Mouse (Mus musculus): ENCODE results near the gene Cx3cr1.
A peak's percentile ranks its signal among the peaks of the same experiment; 100 is the strongest.

- TF ChIP-seq CTCF (IDR thresholded peaks at IDR 0.05) (peak; percentile 82), POLR2A (IDR thresholded peaks at IDR 0.05; ENCODE audit: insufficient read depth, low read depth, low read length) (no peak), EP300 (IDR thresholded peaks at IDR 0.05; ENCODE audit: insufficient read depth, low read depth, low read length) (no peak)
Observed at GRCm38 (mm10) chr9:119890692-119891091, 179.0 kb downstream of the Cx3cr1 start.
